Comparison of ENCODE assay signal across 18 mouse cellular contexts in the genomic region with DNA sequence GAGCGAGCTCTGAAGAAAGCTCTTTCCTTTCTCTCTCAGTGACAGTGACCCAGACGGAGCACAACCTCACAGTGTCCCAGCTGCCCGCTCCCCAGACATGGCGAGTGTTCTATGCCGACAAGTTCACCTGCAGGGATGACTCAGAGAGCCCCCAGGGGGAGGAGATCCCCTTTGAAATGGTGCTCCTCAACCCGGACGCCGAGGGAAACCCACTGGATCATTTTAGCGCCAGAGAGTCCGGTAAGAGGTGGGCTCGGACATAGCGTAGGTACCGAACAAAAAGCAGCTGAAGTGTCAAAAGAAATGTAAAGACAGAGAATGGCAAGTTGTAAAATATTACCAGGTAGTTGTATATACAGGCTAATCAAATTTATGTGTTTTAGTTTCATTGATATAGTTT. TPM values are rescaled to one million over a fixed set of nuclear protein-coding genes. Genes with fewer than 3 reads are reported as not detected.
DNase-seq lines count a peak whose midpoint lies in the region; ATAC-seq lines count a peak whose summit lies in the region.
"Had no signal": no experiment of that assay in that cellular context is flagged by ENCODE, and none has a peak within 500 bp of the region (broad histone marks: within the 10 kb centered on the region; RNA-seq: fewer than 3 reads in every experiment).

No protein-coding gene starts in this region.

- H3K4me3 ChIP-seq in midbrain, embryonic 11.5 days (ENCODE audit: low read depth, low read length): no peak overlapping the region
- H3K4me3 ChIP-seq in midbrain, embryonic 16.5 days (ENCODE audit: low read depth, low read length): no peak overlapping the region

- peak; percentile 73 for DNase-seq in heart, adult 11 months
- DNase-seq in heart, postnatal 4 days: no peak
- peak; percentile 69 for DNase-seq in midbrain, embryonic 11.5 days (ENCODE audit: low spot score, missing footprints)
- DNase-seq: adrenal gland, adult 2 months; adrenal gland, adult 8-10 months; adrenal gland, postnatal 10 days; adrenal gland, postnatal 14 days; adrenal gland, postnatal 25 days; adrenal gland, postnatal 36 days; B cell, adult 2 months; cerebellum, adult 11 months; cerebellum, adult 11-12 months had no signal

- H3K4me1 ChIP-seq in midbrain, embryonic 11.5 days (ENCODE audit: control insufficient read depth, insufficient read depth, low read length): no peaks in the 10 kb centered on the region
- no peaks in the 10 kb centered on the region for H3K4me1 ChIP-seq in midbrain, embryonic 16.5 days (ENCODE audit: control insufficient read depth, insufficient read depth, low read length)

- H3K9ac ChIP-seq in midbrain, embryonic 11.5 days (ENCODE audit: low read length): no peak overlapping the region
- H3K9ac ChIP-seq in midbrain, embryonic 16.5 days (ENCODE audit: low read depth, low read length): no peak overlapping the region

- WGBS in midbrain, embryonic 11.5 days: 92% methylated on average over 13 of the region's 13 CpGs
- 91% methylated on average over 13 of the region's 13 CpGs for WGBS in midbrain, embryonic 16.5 days

- H3K36me3 ChIP-seq in midbrain, embryonic 11.5 days (ENCODE audit: control insufficient read depth, insufficient read depth, low read length): no peaks in the 10 kb centered on the region
- peaks cover 3% of the 10 kb centered on the region; the same call in 1 of the 2 replicates for H3K36me3 ChIP-seq in midbrain, embryonic 16.5 days (ENCODE audit: control insufficient read depth, insufficient read depth, low read length)

- ATAC-seq in midbrain, embryonic 11.5 days (ENCODE audit: low FRiP score): no peak
- no peak for ATAC-seq in midbrain, embryonic 16.5 days
- ATAC-seq: activated CD4-positive, CD25-positive, alpha-beta regulatory T cell, adult 4 months; CD4-positive, CD25-positive, alpha-beta regulatory T cell, adult 4 months; Patski had no signal

- H3K4me2 ChIP-seq in midbrain, embryonic 11.5 days: no peak overlapping the region
- H3K4me2 ChIP-seq in midbrain, embryonic 16.5 days (ENCODE audit: low read length): no peak overlapping the region

- no peaks in the 10 kb centered on the region for H3K9me3 ChIP-seq in midbrain, embryonic 11.5 days (ENCODE audit: control insufficient read depth, low read length)
- H3K9me3 ChIP-seq in midbrain, embryonic 16.5 days (replicated peaks; ENCODE audit: control insufficient read depth, low read length, poor library complexity, severe bottlenecking): no peaks in the 10 kb centered on the region
- H3K9me3 ChIP-seq: G1E had no signal

- no peaks in the 10 kb centered on the region for H3K27me3 ChIP-seq in midbrain, embryonic 11.5 days (ENCODE audit: control insufficient read depth, insufficient read depth, low read length)
- no peaks in the 10 kb centered on the region for H3K27me3 ChIP-seq in midbrain, embryonic 16.5 days (ENCODE audit: control insufficient read depth, insufficient read depth, low read depth, low read length)
- H3K27me3 ChIP-seq: CH12.LX, Patski had no signal

- no peak overlapping the region for H3K27ac ChIP-seq in midbrain, embryonic 11.5 days (ENCODE audit: low read depth, low read length)
- no peak overlapping the region for H3K27ac ChIP-seq in midbrain, embryonic 16.5 days (ENCODE audit: low read length)

RNA-seq across cellular contexts. Expression of gene Gpr180, which starts 11.1 kb away (rescaled TPM):
- total RNA-seq in heart, postnatal 4 days (2021): 10 to 100 TPM; 29.2 to 32.8 TPM
- polyA plus RNA-seq in midbrain, embryonic 11.5 days (2014; fragmentation: Nextera tagmentation; extraction: Ambion mirVana): 29.5 and 32.3 TPM in 2 replicates
- 40.4 and 41.5 TPM in 2 replicates for polyA plus RNA-seq in midbrain, embryonic 16.5 days (2015; fragmentation: Nextera tagmentation; extraction: Ambion mirVana)

RNA-seq across cellular contexts. Expression of gene Tgds, which starts 15.5 kb away (rescaled TPM):
- 10 to 100 TPM; 11.8 to 13.9 TPM for total RNA-seq in heart, postnatal 4 days (2021)
- 28.7 and 29.5 TPM in 2 replicates for polyA plus RNA-seq in midbrain, embryonic 11.5 days (2014; fragmentation: Nextera tagmentation; extraction: Ambion mirVana)
- polyA plus RNA-seq in midbrain, embryonic 16.5 days (2015; fragmentation: Nextera tagmentation; extraction: Ambion mirVana): 15.2 and 16.4 TPM in 2 replicates
